Comparison of ENCODE assay signal across 8 mouse cellular contexts in genomic region chr7:79934862-79935510, GRCm38 (mm10). TPM values are rescaled to one million over a fixed set of nuclear protein-coding genes. Genes with fewer than 3 reads are reported as not detected.
A peak's percentile ranks its signal among the peaks of the same experiment; 100 is the strongest.
DNase-seq lines count a peak whose midpoint lies in the region; ATAC-seq and TF ChIP-seq lines count a peak whose summit lies in the region.

Gene Arpin (minus strand): TSS chr7:79935359.

- TF ChIP-seq POLR2A in bone marrow, adult 2 months (IDR thresholded peaks at IDR 0.05; ENCODE audit: borderline replicate concordance, control insufficient read depth, low read depth, low read length) = no peak
- TF ChIP-seq POLR2A in embryonic fibroblast, embryonic 13.5 days (IDR thresholded peaks at IDR 0.05; ENCODE audit: low read depth, low read length) = peak; percentile 65

- 12% methylated on average over 32 of the region's 32 CpGs for WGBS in bone marrow, adult 2 months
- WGBS in heart, embryonic 12.5 days = under 1% methylated on average over 32 of the region's 32 CpGs
- under 1% methylated on average over 32 of the region's 32 CpGs for WGBS in kidney, embryonic 16.5 days
- WGBS in midbrain, postnatal 0 days = 2% methylated on average over 32 of the region's 32 CpGs

- H3K4me3 ChIP-seq in bone marrow, adult 2 months (replicated peaks; ENCODE audit: control insufficient read depth, low read depth, low read length) = peak within 1 kb of the TSS; percentile 2
- H3K4me3 ChIP-seq in embryonic fibroblast, embryonic 13.5 days (ENCODE audit: insufficient read depth, low read length) = peak within 1 kb of the TSS; percentile 53
- peak within 1 kb of the TSS; percentile 57 for H3K4me3 ChIP-seq in heart, embryonic 12.5 days
- H3K4me3 ChIP-seq in kidney, embryonic 16.5 days (ENCODE audit: low read length) = peak within 1 kb of the TSS; percentile 68
- peak within 1 kb of the TSS; percentile 45 for H3K4me3 ChIP-seq in midbrain, postnatal 0 days (ENCODE audit: low read depth, low read length)

- H3K4me1 ChIP-seq in bone marrow, adult 2 months (ENCODE audit: control insufficient read depth, insufficient read depth, low read length) = no peaks in the 10 kb centered on the region; the same call in 1 of the 2 replicates
- no peaks in the 10 kb centered on the region; the same call in 1 of the 2 replicates for H3K4me1 ChIP-seq in embryonic fibroblast, embryonic 13.5 days (ENCODE audit: control insufficient read depth, insufficient read depth, low read length)
- peaks cover 14% of the 10 kb centered on the region for H3K4me1 ChIP-seq in heart, embryonic 12.5 days (replicated peaks)
- H3K4me1 ChIP-seq in kidney, embryonic 16.5 days (ENCODE audit: insufficient read depth, low read length) = peaks cover 16% of the 10 kb centered on the region
- 0 out of 2 replicates have a peak, but pooled peaks cover 5% of the 10 kb centered on the region for H3K4me1 ChIP-seq in midbrain, postnatal 0 days (ENCODE audit: insufficient read depth, low read length)

- H3K9me3 ChIP-seq in heart, embryonic 12.5 days (replicated peaks) = no peaks in the 10 kb centered on the region
- no peaks in the 10 kb centered on the region for H3K9me3 ChIP-seq in kidney, embryonic 16.5 days (ENCODE audit: low read length)
- no peaks in the 10 kb centered on the region for H3K9me3 ChIP-seq in midbrain, postnatal 0 days (ENCODE audit: low read length)

- H3K4me2 ChIP-seq in heart, embryonic 12.5 days = peak within 1 kb of the TSS; percentile 76
- H3K4me2 ChIP-seq in kidney, embryonic 16.5 days (replicated peaks; ENCODE audit: low read depth, low read length) = peak within 1 kb of the TSS; percentile 68
- H3K4me2 ChIP-seq in midbrain, postnatal 0 days (ENCODE audit: low read depth, low read length, poor library complexity, severe bottlenecking) = peak within 1 kb of the TSS; percentile 76

- DNase-seq in 3T3-L1 (ENCODE audit: low read depth, low spot score) = peak; percentile 72
- DNase-seq in liver = peak; percentile 50
- peak; percentile 71 for DNase-seq in midbrain, postnatal 0 days (ENCODE audit: low spot score)
- DNase-seq in testis, postnatal 10 days (ENCODE audit: low spot score) = peak; percentile 73

- H3K36me3 ChIP-seq in heart, embryonic 12.5 days = 0 out of 2 replicates have a peak, but pooled peaks cover 2% of the 10 kb centered on the region
- peaks cover 5% of the 10 kb centered on the region; the same call in 1 of the 2 replicates for H3K36me3 ChIP-seq in kidney, embryonic 16.5 days (ENCODE audit: insufficient read depth, low read length)
- H3K36me3 ChIP-seq in midbrain, postnatal 0 days (ENCODE audit: insufficient read depth, low read length) = no peaks in the 10 kb centered on the region

- H3K27ac ChIP-seq in bone marrow, adult 2 months (ENCODE audit: control insufficient read depth, insufficient read depth, low read depth, low read length, poor library complexity) = no peak within 1 kb of the TSS
- peak within 1 kb of the TSS; percentile 58 for H3K27ac ChIP-seq in embryonic fibroblast, embryonic 13.5 days (ENCODE audit: insufficient read depth, low read length)
- H3K27ac ChIP-seq in heart, embryonic 12.5 days (ENCODE audit: poor library complexity, severe bottlenecking) = peak within 1 kb of the TSS; percentile 74
- peak within 1 kb of the TSS; percentile 80 for H3K27ac ChIP-seq in kidney, embryonic 16.5 days (ENCODE audit: low read length)
- peak within 1 kb of the TSS; percentile 44 for H3K27ac ChIP-seq in midbrain, postnatal 0 days (ENCODE audit: low read depth, low read length)

- no peaks in the 10 kb centered on the region for H3K27me3 ChIP-seq in heart, embryonic 12.5 days (replicated peaks)
- H3K27me3 ChIP-seq in kidney, embryonic 16.5 days (ENCODE audit: insufficient read depth, low read length) = no peaks in the 10 kb centered on the region
- no peaks in the 10 kb centered on the region for H3K27me3 ChIP-seq in midbrain, postnatal 0 days (ENCODE audit: insufficient read depth, low read length)

- no peak for TF ChIP-seq CTCF in bone marrow, adult 2 months (IDR thresholded peaks at IDR 0.05; ENCODE audit: control insufficient read depth, insufficient read depth, low read length)
- no peak for TF ChIP-seq CTCF in embryonic fibroblast, embryonic 13.5 days (IDR thresholded peaks at IDR 0.05; ENCODE audit: borderline replicate concordance, insufficient read depth, low read length)
- no peak for TF ChIP-seq CTCF in midbrain, postnatal 0 days (IDR thresholded peaks at IDR 0.05)

- H3K9ac ChIP-seq in heart, embryonic 12.5 days = peak within 1 kb of the TSS; percentile 79
- peak within 1 kb of the TSS; percentile 74 for H3K9ac ChIP-seq in kidney, embryonic 16.5 days (replicated peaks; ENCODE audit: low read length)
- peak within 1 kb of the TSS; percentile 63 for H3K9ac ChIP-seq in midbrain, postnatal 0 days (replicated peaks; ENCODE audit: low read length, poor library complexity, severe bottlenecking)

- peak; percentile 82 for ATAC-seq in heart, embryonic 12.5 days (ENCODE audit: insufficient number of reproducible peaks, low FRiP score)
- ATAC-seq in kidney, embryonic 16.5 days (ENCODE audit: low FRiP score, low TSS enrichment) = peak; percentile 88
- ATAC-seq in midbrain, postnatal 0 days (ENCODE audit: low FRiP score) = peak; percentile 73

RNA-seq across cellular contexts. Expression of gene Arpin, which starts in this region (rescaled TPM):
- 0.84 and 2.4 TPM in 2 replicates for polyA plus RNA-seq in bone marrow, adult 2 months (2011; ENCODE audit: insufficient read depth, insufficient read length, low replicate concordance, missing spikeins)
- polyA plus RNA-seq in embryonic fibroblast, embryonic 13.5 days (2011; ENCODE audit: insufficient read length, low read depth, missing spikeins) = 31.1 and 43.8 TPM in 2 replicates
- 26.4 and 29.5 TPM in 2 replicates for polyA plus RNA-seq in heart, embryonic 12.5 days (2016; fragmentation: Nextera tagmentation; extraction: Ambion mirVana)
- 33.8 and 35.7 TPM in 2 replicates for polyA plus RNA-seq in kidney, embryonic 16.5 days (2015; fragmentation: Nextera tagmentation; extraction: Ambion mirVana)
- total RNA-seq in midbrain, postnatal 0 days (2014; rRNA removed) = 27.0 and 38.4 TPM in 2 replicates
- 14.9 and 16.1 TPM in 2 replicates for polyA plus RNA-seq in midbrain, postnatal 0 days (2015; fragmentation: Nextera tagmentation; extraction: Ambion mirVana)

Comparison
In these comparisons a context has a peak if more than half of its experiments do, and no peak if none do; other contexts are left out.
1. H3K4me3 ChIP-seq: peak in every context shown above with its lines; median percentile 68 in kidney, embryonic 16.5 days; 57 in heart, embryonic 12.5 days; 53 in embryonic fibroblast, embryonic 13.5 days; 45 in midbrain, postnatal 0 days; 2 in bone marrow, adult 2 months.